Mouse (Mus musculus): ENCODE results near the gene Bola2.
"Not testable (repeated sequence)": the region's sequence is repeated elsewhere in the genome, so short reads cannot be mapped to it uniquely, and the experiment has no call there.

Gene Bola2

GRCm38 (mm10) chr7:126707442-126708174 lies 12.4 kb downstream of the Bola2 start, which contains the start of gene Coro1a:
Coro1a (minus strand) TSS chr7:126707787.
- no peak for DNase-seq (ENCODE audit: extremely low read depth, low read depth, low spot score)

- DNase-seq (ENCODE audit: extremely low read depth, low read depth, low spot score), result no peak
Measured at GRCm38 (mm10) chr7:126708175-126708952, 13.2 kb downstream of the Bola2 start.

GRCm38 (mm10) chr7:126710266-126710665 lies 15.1 kb downstream of the Bola2 start:
- DNase-seq (ENCODE audit: extremely low read depth, low read depth, low spot score), result no peak

GRCm38 (mm10) chr7:126711910-126712309 lies 16.7 kb downstream of the Bola2 start:
- no peak for DNase-seq (ENCODE audit: extremely low read depth, low read depth, low spot score)

GRCm38 (mm10) chr7:126715679-126716078 lies 20.5 kb downstream of the Bola2 start:
- DNase-seq (ENCODE audit: extremely low read depth, low read depth, low spot score), result no peak

- DNase-seq (ENCODE audit: extremely low read depth, low read depth, low spot score), result no peak
Measured at GRCm38 (mm10) chr7:126717566-126717965, 22.4 kb downstream of the Bola2 start.

GRCm38 (mm10) chr7:126718787-126719337 lies 23.7 kb downstream of the Bola2 start:
- no peak for DNase-seq (ENCODE audit: extremely low read depth, low read depth, low spot score)

GRCm38 (mm10) chr7:126721635-126722034 lies 26.4 kb downstream of the Bola2 start:
- DNase-seq (ENCODE audit: extremely low read depth, low read depth, low spot score), result no peak

GRCm38 (mm10) chr7:126725077-126725476 lies 29.9 kb downstream of the Bola2 start:
- no peak for DNase-seq (ENCODE audit: extremely low read depth, low read depth, low spot score)

GRCm38 (mm10) chr7:126725667-126726066 lies 30.5 kb downstream of the Bola2 start:
- no peak for DNase-seq (ENCODE audit: extremely low read depth, low read depth, low spot score)

- DNase-seq (ENCODE audit: extremely low read depth, low read depth, low spot score), result not testable (repeated sequence)
Measured at GRCm38 (mm10) chr7:126730256-126730789, 35.1 kb downstream of the Bola2 start.

GRCm38 (mm10) chr7:126736122-126736521 lies 40.9 kb downstream of the Bola2 start:
- DNase-seq (ENCODE audit: extremely low read depth, low read depth, low spot score), result no peak

- DNase-seq (ENCODE audit: extremely low read depth, low read depth, low spot score), result no peak
Measured at GRCm38 (mm10) chr7:126739551-126739950, 44.4 kb downstream of the Bola2 start.

GRCm38 (mm10) chr7:126740132-126740735 lies 45.0 kb downstream of the Bola2 start:
- DNase-seq (ENCODE audit: extremely low read depth, low read depth, low spot score), result no peak

GRCm38 (mm10) chr7:126740977-126741376 lies 45.8 kb downstream of the Bola2 start:
- DNase-seq (ENCODE audit: extremely low read depth, low read depth, low spot score), result no peak

- no peak for DNase-seq (ENCODE audit: extremely low read depth, low read depth, low spot score)
Measured at GRCm38 (mm10) chr7:126741452-126741851, 46.3 kb downstream of the Bola2 start.

- no peak for DNase-seq (ENCODE audit: extremely low read depth, low read depth, low spot score)
Measured at GRCm38 (mm10) chr7:126741964-126742482, 46.8 kb downstream of the Bola2 start.

- no peak for DNase-seq (ENCODE audit: extremely low read depth, low read depth, low spot score)
Measured at GRCm38 (mm10) chr7:126746066-126746465, 50.9 kb downstream of the Bola2 start.

GRCm38 (mm10) chr7:126746798-126747197 lies 51.6 kb downstream of the Bola2 start:
- DNase-seq (ENCODE audit: extremely low read depth, low read depth, low spot score), result no peak

GRCm38 (mm10) chr7:126748824-126749223 lies 53.6 kb downstream of the Bola2 start:
- DNase-seq (ENCODE audit: extremely low read depth, low read depth, low spot score), result no peak
